Mouse (Mus musculus): Measurements from ENCODE around the gene Rapgef1. TPM values are rescaled to one million over a fixed set of nuclear protein-coding genes. Genes with fewer than 3 reads are reported as not detected.

Rapgef1 gene
- total and polyA plus RNA-seq, 3 experiments, result 86.5 to 185 (median 170) TPM

- Histone ChIP-seq H3K27ac (ENCODE audit: insufficient read depth, low read depth) (peak overlapping the region; percentile 99), H3K36me3 (replicated peaks in 1 of 2; ENCODE audit: control insufficient read depth in 1 of 2, insufficient read depth in 1 of 2, low read length in 1 of 2) (peaks cover 12 to 50% of the 10 kb centered on the region in 2 experiments), H3K4me2 (ENCODE audit: insufficient read depth, low read depth, poor library complexity, severe bottlenecking) (peak overlapping the region; percentile 94; the same call in 1 of the 2 replicates), H3K9me3 (replicated peaks; ENCODE audit: low read length) (no peaks in the 10 kb centered on the region), H3K27me3 (replicated peaks) (no peaks in the 10 kb centered on the region), H3K4me1 (ENCODE audit: control insufficient read depth in 1 of 2, insufficient read depth in 2 of 2) (peaks cover 52 to 71% of the 10 kb centered on the region in 2 experiments), H3K9ac (ENCODE audit: insufficient read depth, low read depth) (peak overlapping the region; percentile 45), H3K4me3 (replicated peaks in 1 of 3; ENCODE audit: low read depth in 2 of 3, low read length in 2 of 3, poor library complexity in 1 of 3) (peak overlapping the region in 1 of 3 experiments; percentile 18), H3K79me2 (replicated peaks; ENCODE audit: control insufficient read depth, extremely low read depth, insufficient read depth, poor library complexity, severe bottlenecking) (peaks cover 80% of the 10 kb centered on the region)
- dilution Hi-C loops (cut with MboI; ENCODE audit: extremely low pct_ligation_motif_present, extremely low pct_unique_long_range_greater_than_20kb, low sequenced_read_pairs), result no loop called here
- TF ChIP-seq USF2 (conservative IDR thresholded peaks at IDR 0.05; ENCODE audit: low read depth, low read length) (peak; percentile 84), TCF12 (IDR thresholded peaks at IDR 0.05; ENCODE audit: low read depth, low read length) (peak; percentile 76), EP300 (IDR thresholded peaks at IDR 0.05; ENCODE audit: low read length) (no peak), MAX (IDR thresholded peaks at IDR 0.05; ENCODE audit: low read length) (no peak; the same call in none of the 2 replicates), TBP (conservative IDR thresholded peaks at IDR 0.05; ENCODE audit: low read depth, low read length) (no peak), JUND (conservative IDR thresholded peaks at IDR 0.05; ENCODE audit: low read depth, low read length) (no peak), BHLHE40 (IDR thresholded peaks at IDR 0.05; ENCODE audit: low read depth, low read length) (peak; percentile 96), ETS1 (conservative IDR thresholded peaks at IDR 0.05; ENCODE audit: low read depth, low read length) (peak; percentile 93), MEF2A (IDR thresholded peaks at IDR 0.05; ENCODE audit: borderline replicate concordance, low read depth, low read length) (peak; percentile 55; the same call in 1 of the 2 replicates), USF1 (IDR thresholded peaks at IDR 0.05; ENCODE audit: low read depth, low read length) (peak; percentile 85), MXI1 (IDR thresholded peaks at IDR 0.05; ENCODE audit: low read depth, low read length) (peak; percentile 54; the same call in 1 of the 2 replicates), JUN (IDR thresholded peaks at IDR 0.05; ENCODE audit: insufficient read depth, low read depth, low read length) (0 out of 2 replicates have a peak, but pooled peaks have one; percentile 35)
- peak; percentile 92 for DNase-seq (ENCODE audit: extremely low read depth)
- in situ Hi-C loops (cut with MboI; ENCODE audit: low pct_ligation_motif_present, low pct_unique_long_range_greater_than_20kb, low sequenced_read_pairs), result loop anchor here (5.0 kb wide), 1 partner anchor 48 kb away; no protein-coding TSS in a partner anchor
Measured at GRCm38 (mm10) chr2:29624739-29625138, 5.2 kb downstream of the Rapgef1 start.

GRCm38 (mm10) chr2:29625573-29626200 lies 6.2 kb downstream of the Rapgef1 start:
- peak overlapping the region; percentile 28; the same call in 1 of the 2 replicates for H3K9ac ChIP-seq (ENCODE audit: insufficient read depth, low read depth)
- peaks cover 79% of the 10 kb centered on the region for H3K79me2 ChIP-seq (replicated peaks; ENCODE audit: control insufficient read depth, extremely low read depth, insufficient read depth, poor library complexity, severe bottlenecking)
- TF ChIP-seq JUN (IDR thresholded peaks at IDR 0.05; ENCODE audit: insufficient read depth, low read depth, low read length), result no peak
- no peak for TF ChIP-seq MAZ (IDR thresholded peaks at IDR 0.05; ENCODE audit: low read depth, low read length)
- no peak for TF ChIP-seq MYC (IDR thresholded peaks at IDR 0.05; ENCODE audit: low read depth, low read length)
- TF ChIP-seq ZKSCAN1 (IDR thresholded peaks at IDR 0.05; ENCODE audit: borderline replicate concordance, low read depth, low read length), result peak; percentile 100
- TF ChIP-seq MAFK (IDR thresholded peaks at IDR 0.05; ENCODE audit: insufficient replicate concordance, low read length), result no peak
- TF ChIP-seq CHD1 (IDR thresholded peaks at IDR 0.05; ENCODE audit: low read depth, low read length), result 0 out of 2 replicates have a peak, but pooled peaks have one; percentile 69
- no peak for TF ChIP-seq RCOR1 (conservative IDR thresholded peaks at IDR 0.05; ENCODE audit: low read depth, low read length)
- TF ChIP-seq CHD2 (IDR thresholded peaks at IDR 0.05; ENCODE audit: low read length), result no peak
- no peak for TF ChIP-seq JUND (conservative IDR thresholded peaks at IDR 0.05; ENCODE audit: low read depth, low read length)
- H3K36me3 ChIP-seq (replicated peaks in 1 of 2; ENCODE audit: control insufficient read depth in 1 of 2, insufficient read depth in 1 of 2, low read length in 1 of 2), result peaks cover 12 to 58% of the 10 kb centered on the region in 2 experiments
- H3K9me3 ChIP-seq (replicated peaks; ENCODE audit: low read length), result no peaks in the 10 kb centered on the region
- in situ Hi-C loops (cut with MboI; ENCODE audit: low pct_ligation_motif_present, low pct_unique_long_range_greater_than_20kb, low sequenced_read_pairs) (loop anchor here (5.0 kb wide), 1 partner anchor 47 kb away; no protein-coding TSS in a partner anchor), dilution Hi-C loops (cut with MboI; ENCODE audit: extremely low pct_ligation_motif_present, extremely low pct_unique_long_range_greater_than_20kb, low sequenced_read_pairs) (no loop called here)
- H3K4me2 ChIP-seq (ENCODE audit: insufficient read depth, low read depth, poor library complexity, severe bottlenecking), result no peak overlapping the region
- peaks cover 60 to 80% of the 10 kb centered on the region in 2 experiments for H3K4me1 ChIP-seq (ENCODE audit: control insufficient read depth in 1 of 2, insufficient read depth in 2 of 2)
- H3K27ac ChIP-seq (ENCODE audit: insufficient read depth, low read depth), result peak overlapping the region; percentile 99
- no peak for DNase-seq (ENCODE audit: extremely low read depth)
- H3K4me3 ChIP-seq (replicated peaks in 1 of 3; ENCODE audit: low read depth in 2 of 3, low read length in 2 of 3, poor library complexity in 1 of 3), result no peak overlapping the region
- H3K27me3 ChIP-seq (replicated peaks), result no peaks in the 10 kb centered on the region

Data from CH12.LX (cell line).